Mouse (Mus musculus) kidney, postnatal 10 days (tissue): ENCODE results near the gene Mgme1.

Source experiments
- DNase-seq: peaks from one replicate; pipeline ENCODE4 v3.0.0; 2021; ENCODE audit warnings: mixed read lengths

Mgme1 gene

GRCm38 (mm10) chr2:144264398-144265119 is 5.9 kb upstream of the Mgme1 start:
- no peak for DNase-seq

- DNase-seq = no peak
These were observed 5.4 kb upstream of the Mgme1 start for GRCm38 (mm10) chr2:144265120-144265488.

DNA sequence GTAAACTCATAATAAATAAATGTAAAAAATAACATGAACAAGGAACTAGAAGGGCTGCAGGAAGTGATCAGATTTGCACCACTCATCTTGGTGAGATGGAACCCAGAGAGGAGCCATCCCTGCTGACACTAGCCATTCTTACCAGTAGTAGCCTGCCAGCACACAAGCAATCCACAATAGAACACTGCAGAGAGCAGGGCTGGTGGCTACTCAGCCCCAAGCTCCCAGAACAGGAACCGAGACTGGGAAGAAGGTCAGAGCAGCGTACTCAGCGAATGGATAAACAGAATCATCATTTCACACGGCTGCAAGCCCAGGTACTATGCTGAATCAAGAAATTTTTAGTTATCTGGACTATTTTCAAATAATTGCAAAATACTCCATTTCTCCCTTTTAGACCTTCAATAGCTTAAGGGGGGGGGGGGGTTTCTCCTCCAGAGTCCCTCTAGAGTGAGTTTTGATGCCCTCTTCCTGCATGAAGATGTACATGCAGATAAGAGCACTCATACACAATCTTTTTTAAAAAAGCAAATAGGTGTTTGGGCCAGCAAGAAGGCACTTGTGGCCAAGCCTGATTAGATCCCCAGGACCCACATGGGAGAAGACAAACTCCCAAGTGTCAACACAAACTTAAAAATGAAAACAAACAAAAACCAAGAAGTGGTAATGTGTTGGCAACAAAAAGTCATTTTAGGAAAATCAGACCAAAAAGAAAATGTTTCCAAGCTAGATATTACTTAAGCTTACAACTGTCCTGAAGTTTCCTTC is 4.4 kb upstream of the Mgme1 start:
- DNase-seq = no peak

DNA sequence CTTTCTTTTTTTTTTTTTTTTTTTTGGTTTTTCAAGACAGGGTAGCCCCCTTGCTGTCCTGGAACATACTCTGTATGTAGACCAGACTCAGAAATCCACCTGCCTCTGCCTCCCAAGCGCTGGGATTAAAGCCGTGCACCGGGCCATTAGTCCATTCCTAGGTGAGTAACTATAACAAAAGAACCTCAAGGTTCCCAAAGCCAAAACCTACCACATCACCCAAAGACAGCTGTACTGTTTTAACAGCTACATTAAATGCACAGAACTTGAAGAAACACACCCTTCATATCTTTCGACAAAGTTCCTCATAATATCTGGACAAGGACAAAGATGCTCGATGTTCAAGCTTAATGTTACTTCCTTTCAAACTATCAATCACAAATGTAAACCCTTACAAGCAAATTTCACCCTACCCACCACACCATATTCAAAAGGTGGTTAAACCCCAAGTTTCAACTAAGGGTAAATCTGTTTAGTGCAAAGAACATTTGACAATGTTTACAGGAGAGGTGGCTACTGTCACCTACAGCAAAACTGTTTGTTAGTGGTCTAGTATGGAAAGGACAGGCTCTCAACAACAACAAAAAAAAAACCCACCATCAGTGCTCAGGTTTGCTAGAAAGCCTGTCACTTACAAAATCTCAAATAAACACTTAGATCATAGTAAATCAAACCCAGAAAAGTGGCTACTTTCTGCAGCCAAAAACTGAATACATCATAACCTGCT is 3.3 kb upstream of the Mgme1 start:
- no peak for DNase-seq

DNA sequence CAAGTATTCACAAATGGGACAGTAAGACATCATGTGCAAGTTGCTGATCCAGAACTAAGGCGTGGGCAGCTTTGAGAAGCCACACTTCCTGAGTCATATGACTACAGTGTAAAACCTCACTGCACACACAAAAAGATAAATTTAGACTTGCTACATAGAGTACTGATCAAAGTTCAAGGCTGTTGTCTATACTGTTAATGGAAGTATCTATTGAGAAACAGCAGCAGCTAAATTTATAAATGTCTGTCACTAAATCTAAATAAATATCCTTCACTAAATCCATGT is 2.8 kb upstream of the Mgme1 start:
- DNase-seq = no peak

DNA sequence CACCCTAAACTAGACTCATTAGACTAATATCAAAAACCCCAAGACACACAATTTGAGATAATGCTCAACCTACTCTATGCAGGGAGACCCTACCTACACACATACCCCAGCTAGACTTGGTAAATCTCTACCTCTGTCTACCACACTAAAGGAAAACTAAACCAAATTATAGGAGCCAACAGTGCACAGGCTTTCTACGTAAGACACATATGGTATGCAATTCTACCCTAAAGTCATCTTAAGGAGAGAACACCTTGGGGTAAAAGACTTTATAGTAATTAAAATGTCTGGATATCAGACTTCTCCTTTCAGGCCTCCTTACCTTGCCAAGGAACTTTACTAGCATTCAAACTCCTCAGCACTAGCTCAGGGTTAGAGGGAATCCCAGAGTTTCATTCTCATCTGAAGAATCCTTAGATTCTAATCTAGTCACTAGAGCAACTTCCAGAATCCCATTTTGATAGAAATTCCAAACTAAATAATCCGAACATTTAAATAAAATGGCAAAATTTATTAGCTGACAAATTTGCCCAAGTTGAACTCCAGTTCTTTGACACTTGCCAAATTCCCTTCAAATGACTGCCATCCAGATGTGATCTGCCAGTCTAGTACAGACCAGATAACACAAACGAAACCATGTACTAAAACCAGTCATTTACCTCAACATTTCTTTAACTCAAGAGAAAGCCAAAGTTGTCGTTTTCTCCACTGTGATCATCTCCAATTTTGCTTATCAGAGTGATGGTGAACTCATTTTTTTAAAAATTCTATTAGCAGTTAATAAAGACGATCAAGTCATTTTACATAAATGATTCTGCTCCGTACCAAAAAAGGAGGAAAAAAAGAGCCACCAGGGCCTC is 1.8 kb upstream of the Mgme1 start:
- no peak for DNase-seq

DNA sequence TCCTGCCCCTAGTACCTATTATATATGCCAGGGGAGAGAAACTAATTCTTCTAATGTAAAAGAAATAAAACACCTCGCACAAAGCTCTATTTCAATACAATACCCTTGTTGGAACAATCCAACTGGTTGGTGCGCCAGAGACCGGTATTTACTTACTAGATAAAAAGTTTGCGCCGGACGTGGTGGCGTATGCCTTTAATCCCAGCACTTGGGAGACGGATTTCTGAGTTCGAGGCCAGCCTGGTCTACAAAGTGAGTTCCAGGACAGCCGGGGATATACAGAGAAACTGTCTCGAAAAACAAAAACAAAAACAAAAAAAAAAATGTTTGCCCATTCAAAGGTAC is 1.2 kb upstream of the Mgme1 start:
- DNase-seq = no peak

GRCm38 (mm10) chr2:144269679-144270475 is 586 bp upstream of the Mgme1 start:
- DNase-seq = no peak

DNA sequence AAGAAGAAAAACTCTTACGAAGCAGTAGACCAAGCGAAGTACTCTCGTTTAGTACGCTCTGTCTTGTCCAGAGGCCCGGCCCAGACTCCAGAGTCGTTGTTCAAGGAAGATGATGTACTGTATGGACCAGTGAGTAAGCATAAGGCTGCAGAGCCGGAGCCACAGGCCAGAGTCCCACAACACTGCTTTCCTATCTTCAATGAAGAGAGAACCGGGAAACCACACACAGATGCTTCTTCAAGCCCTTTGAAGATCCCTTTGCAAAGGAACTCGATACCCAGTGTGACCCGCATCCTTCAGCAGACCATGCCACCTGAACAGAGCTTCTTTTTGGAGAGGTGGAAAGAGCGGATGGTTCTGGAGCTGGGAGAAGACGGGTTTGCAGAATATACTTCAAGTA is 1.6 kb downstream of the Mgme1 start:
- no peak for DNase-seq

- no peak for DNase-seq
These were observed 4.3 kb downstream of the Mgme1 start for GRCm38 (mm10) chr2:144274741-144275140.

GRCm38 (mm10) chr2:144276885-144277284 is 6.4 kb downstream of the Mgme1 start:
- no peak for DNase-seq

DNA sequence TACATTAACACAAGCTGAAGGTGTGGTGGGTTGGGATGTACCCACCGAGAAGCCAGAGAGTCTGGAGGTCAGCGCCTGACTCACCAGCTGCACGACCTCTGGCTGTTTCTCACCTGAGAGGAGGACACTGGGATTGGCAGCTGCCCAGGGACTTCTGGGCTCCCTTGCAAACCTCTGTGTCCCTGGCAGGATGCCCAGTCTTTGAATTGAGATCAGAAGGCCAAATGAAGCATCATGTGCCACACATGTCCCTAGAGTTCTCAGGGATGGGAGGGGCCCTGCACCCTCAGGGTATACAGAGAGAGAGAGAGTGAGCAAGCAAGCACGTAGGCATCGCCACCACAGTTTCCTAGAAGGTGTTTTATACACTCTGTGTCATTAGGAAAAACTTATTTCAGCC is 9.3 kb downstream of the Mgme1 start:
- peak; percentile 87 for DNase-seq

DNA sequence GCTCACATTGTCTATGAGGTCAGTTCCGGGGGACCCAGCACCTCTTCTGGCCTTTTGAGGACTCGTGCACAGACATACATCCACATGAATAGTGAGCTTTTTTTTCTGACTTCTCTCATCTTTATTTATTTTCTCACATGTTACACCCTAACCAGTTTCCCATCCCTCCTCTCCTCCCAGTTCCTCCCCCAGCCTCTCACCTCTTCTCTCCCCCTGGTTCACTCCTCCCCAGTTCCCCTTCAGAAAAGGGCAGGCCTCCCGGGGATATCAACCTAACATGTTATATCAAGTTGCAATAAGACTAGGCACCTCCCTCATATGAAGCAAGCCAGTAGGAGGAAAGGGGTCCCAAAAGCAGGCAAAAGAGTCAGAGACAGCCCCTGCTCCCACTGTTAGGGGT is 10.1 kb downstream of the Mgme1 start:
- DNase-seq = no peak

- no peak for DNase-seq
These were observed 11.0 kb downstream of the Mgme1 start for GRCm38 (mm10) chr2:144281417-144281816.

DNA sequence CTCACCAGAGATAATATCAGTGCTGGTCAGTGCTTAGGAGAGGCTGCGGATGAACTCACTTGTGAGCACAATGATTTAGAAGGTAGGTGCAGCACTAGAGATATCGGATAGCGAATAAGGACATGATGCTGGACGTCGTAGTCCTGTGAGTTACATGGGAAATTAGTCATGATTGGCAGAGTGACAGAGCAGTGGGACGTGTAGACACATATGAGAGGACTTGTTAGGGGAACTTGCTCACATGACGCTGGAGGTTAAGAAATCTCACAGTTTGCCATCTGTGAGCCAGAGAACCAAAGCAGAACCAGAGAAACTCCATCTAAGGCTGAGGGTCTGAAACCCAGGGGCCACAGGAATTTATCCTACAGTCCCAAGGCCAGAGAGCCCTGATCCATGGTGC is 19.9 kb downstream of the Mgme1 start:
- DNase-seq = no peak

GRCm38 (mm10) chr2:144291600-144292305 is 21.3 kb downstream of the Mgme1 start:
- DNase-seq = no peak

DNA sequence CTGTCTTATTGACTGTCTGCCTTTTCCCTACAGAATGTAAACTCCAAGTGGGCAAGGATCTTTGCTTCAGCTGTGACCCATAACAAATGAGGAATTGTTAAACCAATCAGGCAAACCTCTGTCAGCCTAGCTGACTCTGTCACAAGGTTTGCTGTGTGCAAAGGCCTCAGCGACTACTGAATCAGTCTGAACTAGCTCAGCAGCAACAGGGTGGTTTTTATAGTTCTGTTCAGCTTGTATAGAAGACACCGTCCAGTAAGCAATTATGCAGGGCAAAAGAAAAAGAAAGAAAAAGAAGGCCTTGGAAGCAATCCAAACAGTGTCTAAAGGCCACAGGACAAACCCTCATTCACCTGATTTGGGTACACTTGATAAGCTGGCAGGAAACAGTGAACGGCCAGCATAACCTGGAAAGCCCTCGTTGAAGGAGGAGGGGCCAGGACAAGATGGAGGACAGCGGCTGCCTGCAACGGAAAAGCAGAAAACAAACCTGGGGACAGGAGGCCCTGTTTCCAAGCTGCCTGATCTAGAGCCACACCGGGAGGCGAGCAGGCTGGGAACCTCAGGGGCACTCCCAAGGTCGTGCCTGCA is 24.8 kb downstream of the Mgme1 start:
- DNase-seq = no peak

DNA sequence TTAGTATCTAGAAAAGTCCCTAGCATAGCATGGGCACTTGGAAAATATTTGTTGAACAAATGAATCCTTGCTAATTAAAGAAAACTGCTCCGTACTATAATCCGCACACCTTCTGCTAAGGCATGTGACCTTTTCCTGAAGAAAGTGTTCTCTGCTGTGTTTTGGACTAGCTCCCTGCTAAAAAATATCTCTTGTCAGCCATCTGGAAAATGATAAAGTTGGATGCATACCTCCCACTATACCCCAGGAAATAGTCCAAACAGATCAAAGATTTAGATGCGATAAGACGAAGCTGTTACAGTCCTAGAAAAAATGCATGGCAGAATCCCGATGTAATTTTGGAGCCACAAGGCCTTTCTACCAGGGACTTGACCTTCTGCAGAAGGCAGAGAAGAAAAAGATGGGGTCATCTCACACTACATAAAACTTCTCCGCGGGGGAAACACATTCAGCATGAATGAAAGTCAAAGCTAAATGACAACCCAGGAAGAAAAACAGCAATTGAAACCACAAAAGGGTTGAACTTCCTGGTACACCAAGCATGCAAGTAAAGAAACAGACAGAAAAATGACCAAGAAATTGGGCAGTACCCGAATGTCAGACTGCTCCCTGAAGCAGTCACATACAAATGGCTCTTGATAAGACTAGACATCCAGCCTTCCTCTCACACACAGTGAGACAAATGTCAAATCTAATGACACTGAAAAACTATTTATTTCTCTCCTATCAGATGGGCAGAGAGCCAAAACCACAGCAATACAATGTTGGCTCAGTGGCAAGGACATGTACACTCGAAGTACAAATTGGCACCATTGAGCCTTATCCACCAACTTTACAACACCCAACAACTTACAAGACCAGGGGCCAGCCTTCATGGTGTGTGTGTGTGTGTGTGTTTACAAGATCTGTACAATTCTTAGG is 29.5 kb downstream of the Mgme1 start:
- DNase-seq = no peak

- no peak for DNase-seq
These were observed 30.6 kb downstream of the Mgme1 start for GRCm38 (mm10) chr2:144301101-144301500.

DNA sequence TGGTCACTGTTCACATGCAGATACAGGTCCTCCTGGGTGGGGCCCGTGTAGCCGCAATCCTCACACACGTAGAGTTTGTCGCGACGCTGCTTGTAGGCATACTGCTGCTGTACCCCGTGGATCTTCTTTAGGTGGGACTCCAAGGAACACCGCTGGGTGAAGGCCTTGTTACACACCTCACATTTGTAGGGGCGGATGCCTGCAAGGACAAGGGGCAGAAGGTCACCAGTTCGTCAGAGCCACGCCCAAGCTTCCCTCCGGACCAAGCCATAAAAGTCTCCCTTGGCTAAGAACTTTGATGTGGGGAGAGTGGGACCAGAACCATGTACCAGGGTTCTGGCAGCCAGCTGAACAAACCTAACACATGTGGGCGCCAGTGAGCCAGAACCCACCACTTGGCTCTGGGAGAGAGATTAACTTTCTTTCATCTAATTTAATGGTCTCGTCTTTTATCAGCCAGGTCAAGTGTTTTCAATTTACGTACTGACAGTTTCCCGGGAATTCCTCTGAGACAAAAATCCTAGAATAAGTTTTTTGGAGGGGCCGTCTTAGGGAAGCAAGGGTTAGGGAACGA is 35.3 kb downstream of the Mgme1 start:
- DNase-seq = peak; percentile 32
